Mouse (Mus musculus) heart, embryonic 11.5 days (tissue): ENCODE data around the gene Wbp2. TPM values are rescaled to one million over a fixed set of nuclear protein-coding genes. Genes with fewer than 3 reads are reported as not detected.

Experiments used
- ATAC-seq: fragments of 200-750 bp; cut with Nextera tagmentation; replicated peaks from 2 replicates; pipeline ENCODE4 v1.8.0; 2017; ENCODE audit warnings: moderate library complexity; ENCODE audit not compliant: insufficient number of reproducible peaks, low FRiP score, low TSS enrichment
- H3K27ac ChIP-seq: fragments of 300-500 bp; sonication (generic); 2 replicates; pipeline ENCODE4 v1.5.1; 2014; ENCODE audit warnings: mild to moderate bottlenecking, low read depth, low read length
- H3K27me3 ChIP-seq: fragments of 300-500 bp; sonication (generic); 2 replicates; pipeline ENCODE4 v1.6.1; 2014; ENCODE audit warnings: mild to moderate bottlenecking, low read length, mixed read lengths; ENCODE audit not compliant: control insufficient read depth, insufficient read depth
- H3K36me3 ChIP-seq: fragments of 300-500 bp; sonication (generic); 2 replicates; pipeline ENCODE4 v1.6.1; 2014; ENCODE audit warnings: mild to moderate bottlenecking, low read length, moderate library complexity, mixed read lengths; ENCODE audit not compliant: control insufficient read depth, insufficient read depth
- H3K4me1 ChIP-seq: fragments of 300-500 bp; sonication (generic); 2 replicates; pipeline ENCODE4 v1.6.1; 2014; ENCODE audit warnings: low read length; ENCODE audit not compliant: control insufficient read depth, insufficient read depth
- H3K4me2 ChIP-seq: fragments of 300-500 bp; sonication (generic); 2 replicates; pipeline ENCODE4 v1.6.1; 2014; ENCODE audit warnings: mild to moderate bottlenecking, moderate library complexity
- H3K4me3 ChIP-seq: fragments of 300-500 bp; sonication (generic); 2 replicates; pipeline ENCODE4 v1.5.1; 2014; ENCODE audit warnings: low read depth, low read length
- H3K9ac ChIP-seq: fragments of 300-500 bp; sonication (generic); 2 replicates; pipeline ENCODE4 v1.6.1; 2014; ENCODE audit warnings: mild to moderate bottlenecking, low read depth, low read length, moderate library complexity
- H3K9me3 ChIP-seq: fragments of 300-500 bp; sonication (generic); replicated peaks from 2 replicates; pipeline ENCODE4 v1.6.1; 2016; ENCODE audit warnings: low read length; ENCODE audit not compliant: control insufficient read depth
- WGBS: fragments of 180-500 bp; shearing (Covaris S2); extraction: QIAGEN DNeasy Blood & Tissue Kit; methylation state at CpG from one replicate; pipeline ENCODE4 v1.1.7; 2014; ENCODE audit not compliant: insufficient replicate concordance; 5-methylcytosine and 5-hydroxymethylcytosine counted together
- polyA plus RNA-seq: library from polyadenylated mRNA; unstranded; fragments of >200 nt; fragmentation: Nextera tagmentation; extraction: Ambion mirVana; gene quantifications from 2 replicates; pipeline ENCODE4 v1.2.1, GENCODE M21; 2014

Wbp2 gene
- polyA plus RNA-seq, 1 experiment from 2014 or later = 129 TPM

DNA sequence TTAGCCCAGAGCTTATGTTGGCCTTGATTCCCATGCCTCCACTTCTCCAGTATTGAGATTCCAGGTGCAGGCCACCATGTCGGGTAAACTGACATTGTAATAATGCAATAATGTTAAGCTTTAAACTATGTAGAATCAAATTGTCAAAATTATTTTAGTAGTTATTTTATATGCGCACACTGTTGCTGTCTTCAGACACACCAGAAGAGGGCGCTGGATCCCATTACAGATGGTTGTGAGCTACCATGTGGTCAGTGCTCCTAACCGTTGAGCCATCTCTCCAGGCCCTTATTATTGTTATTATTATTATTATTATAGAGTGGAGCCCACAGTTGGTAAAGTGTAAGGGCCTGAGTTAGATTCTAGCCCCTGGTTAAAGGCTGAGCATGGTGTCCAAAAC lies 24.3 kb upstream of the Wbp2 start:
- WGBS = 80% methylated on average over 4 of the region's 4 CpGs
- H3K4me2 ChIP-seq = no peak overlapping the region
- ATAC-seq = no peak
- no peaks in the 10 kb centered on the region for H3K9me3 ChIP-seq
- H3K9ac ChIP-seq = no peak overlapping the region
- peak overlapping the region; percentile 36; the same call in 1 of the 2 replicates for H3K27ac ChIP-seq
- H3K4me3 ChIP-seq = peak overlapping the region; percentile 71; the same call in 1 of the 2 replicates
- peaks cover 38% of the 10 kb centered on the region for H3K4me1 ChIP-seq
- H3K36me3 ChIP-seq = no peaks in the 10 kb centered on the region
- H3K27me3 ChIP-seq = peaks cover 21% of the 10 kb centered on the region

DNA sequence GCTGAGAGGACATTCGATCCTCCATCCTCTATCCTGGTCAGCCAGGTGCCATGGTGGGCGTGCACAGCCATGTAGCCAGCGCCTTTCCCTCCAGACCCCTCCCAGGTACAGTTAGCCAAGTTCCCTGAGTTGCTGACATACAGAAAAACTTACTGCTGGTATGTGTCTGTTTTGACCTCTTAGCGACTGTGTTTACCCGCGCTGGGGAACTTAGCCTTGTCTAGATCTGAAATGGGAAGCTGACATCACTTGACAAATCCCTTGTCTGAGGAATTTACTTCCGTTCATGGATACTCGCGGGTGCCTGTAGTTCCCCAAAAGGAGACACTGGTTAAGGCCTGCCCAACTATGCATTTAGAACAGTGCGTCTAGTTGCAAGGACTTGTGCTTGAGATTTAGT lies 23.7 kb upstream of the Wbp2 start:
- Histone ChIP-seq H3K4me1 (peaks cover 44% of the 10 kb centered on the region), H3K9me3 (no peaks in the 10 kb centered on the region), H3K9ac (peak overlapping the region; percentile 84), H3K4me3 (peak overlapping the region; percentile 71), H3K27ac (peak overlapping the region; percentile 79), H3K36me3 (no peaks in the 10 kb centered on the region), H3K27me3 (peaks cover 21% of the 10 kb centered on the region), H3K4me2 (peak overlapping the region; percentile 87)
- ATAC-seq = no peak
- 15% methylated on average over 10 of the region's 10 CpGs for WGBS

DNA sequence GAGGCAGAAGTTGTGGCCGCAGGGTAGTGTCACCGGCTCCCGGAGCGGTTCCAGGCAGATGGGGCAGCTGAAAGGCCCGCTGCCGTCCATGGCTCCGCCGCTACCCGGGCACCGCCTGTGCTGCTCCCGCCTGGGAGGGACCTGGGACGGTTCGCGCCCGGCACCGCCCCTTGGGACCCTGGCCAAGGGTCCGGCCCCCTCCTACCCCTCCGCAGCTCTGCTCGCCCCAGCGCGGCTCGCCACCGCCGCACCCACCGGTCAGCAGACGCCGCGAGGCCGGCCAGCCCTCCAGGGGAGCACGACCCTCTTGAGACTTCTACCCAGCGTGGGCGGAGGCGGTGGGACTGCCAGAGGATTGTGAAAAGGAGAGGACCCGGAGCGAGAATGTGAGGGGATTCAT lies 23.3 kb upstream of the Wbp2 start:
- peak; percentile 76 for ATAC-seq
- Histone ChIP-seq H3K4me3 (peak overlapping the region; percentile 71), H3K27me3 (peaks cover 21% of the 10 kb centered on the region), H3K27ac (peak overlapping the region; percentile 79), H3K9ac (peak overlapping the region; percentile 84), H3K9me3 (no peaks in the 10 kb centered on the region), H3K4me1 (peaks cover 45% of the 10 kb centered on the region), H3K36me3 (no peaks in the 10 kb centered on the region), H3K4me2 (peak overlapping the region; percentile 87)
- WGBS = 1% methylated on average over 35 of the region's 35 CpGs

DNA sequence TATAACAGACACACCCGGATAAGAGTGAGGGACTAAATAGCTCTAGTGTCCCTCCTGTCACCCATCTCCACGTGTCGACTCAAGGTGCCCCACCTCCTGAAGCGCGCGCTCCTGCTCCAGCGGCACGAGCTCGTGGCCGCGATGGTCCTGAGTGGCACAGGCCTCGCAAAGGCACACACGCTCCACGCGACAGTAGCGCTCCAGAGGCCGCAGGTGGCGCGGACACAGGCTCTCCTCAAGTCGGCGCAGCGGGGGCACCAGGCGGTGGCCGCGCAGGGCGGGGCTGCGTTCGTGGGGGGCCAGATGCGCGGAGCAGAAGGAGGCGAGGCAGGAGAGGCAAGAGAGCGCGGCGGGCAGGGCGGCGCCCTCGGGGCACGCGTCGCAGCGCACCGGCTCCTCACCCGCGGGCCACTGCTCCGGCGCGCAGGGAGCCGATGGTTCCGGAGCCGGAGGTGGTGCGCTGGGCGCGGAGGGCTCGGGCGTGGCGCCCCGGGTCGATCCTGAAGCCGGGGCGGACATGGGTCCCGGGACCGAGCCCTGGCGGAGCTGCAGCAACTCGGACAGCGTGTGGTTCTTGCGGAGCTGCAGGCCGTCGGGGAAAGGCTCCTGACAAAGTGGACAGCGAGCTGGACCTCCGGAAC lies 22.8 kb upstream of the Wbp2 start:
- peak overlapping the region; percentile 84 for H3K9ac ChIP-seq
- peaks cover 21% of the 10 kb centered on the region for H3K27me3 ChIP-seq
- no peaks in the 10 kb centered on the region for H3K36me3 ChIP-seq
- ATAC-seq = no peak
- peak overlapping the region; percentile 79 for H3K27ac ChIP-seq
- H3K9me3 ChIP-seq = no peaks in the 10 kb centered on the region
- peak overlapping the region; percentile 87 for H3K4me2 ChIP-seq
- WGBS = 2% methylated on average over 69 of the region's 70 CpGs
- H3K4me3 ChIP-seq = peak overlapping the region; percentile 71
- H3K4me1 ChIP-seq = peaks cover 49% of the 10 kb centered on the region

DNA sequence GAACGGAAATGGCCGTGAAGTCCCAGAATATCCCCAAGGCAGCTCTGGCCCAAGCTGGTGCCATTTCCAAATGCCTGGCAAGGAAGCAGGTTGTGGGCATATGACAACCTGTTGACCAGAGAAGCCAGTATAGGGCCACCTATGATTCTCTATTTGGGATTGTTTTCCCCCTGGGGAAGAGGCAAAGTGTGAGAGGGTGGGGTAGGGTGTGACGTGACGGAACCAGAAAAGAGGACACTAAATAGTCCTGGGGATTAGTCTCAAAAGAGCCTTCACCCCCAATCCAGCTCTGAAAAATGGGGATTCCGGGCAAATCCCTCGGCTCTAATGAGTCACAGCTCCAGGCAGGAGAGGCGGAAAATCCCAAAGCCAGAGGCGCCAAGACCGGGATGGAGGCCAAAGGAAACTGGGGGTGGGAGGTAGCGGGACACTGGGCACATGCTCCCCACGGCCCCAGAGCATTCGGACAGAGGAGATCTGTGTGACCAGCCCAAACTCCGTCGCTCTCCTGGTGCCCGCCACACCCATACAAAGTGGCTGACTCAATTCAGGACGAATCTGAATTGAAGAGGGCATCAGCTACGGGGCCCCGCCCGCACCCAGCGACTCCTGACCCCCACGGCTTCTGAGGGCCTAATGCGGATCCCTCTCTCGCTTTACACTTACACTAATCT lies 21.8 kb upstream of the Wbp2 start:
- peak overlapping the region; percentile 84 for H3K9ac ChIP-seq
- 9% methylated on average over 23 of the region's 23 CpGs for WGBS
- peaks cover 59% of the 10 kb centered on the region for H3K4me1 ChIP-seq
- peak overlapping the region; percentile 71 for H3K4me3 ChIP-seq
- peaks cover 21% of the 10 kb centered on the region for H3K27me3 ChIP-seq
- ATAC-seq = no peak
- no peaks in the 10 kb centered on the region for H3K9me3 ChIP-seq
- H3K4me2 ChIP-seq = peak overlapping the region; percentile 87
- no peaks in the 10 kb centered on the region for H3K36me3 ChIP-seq
- peak overlapping the region; percentile 79; the same call in 1 of the 2 replicates for H3K27ac ChIP-seq

DNA sequence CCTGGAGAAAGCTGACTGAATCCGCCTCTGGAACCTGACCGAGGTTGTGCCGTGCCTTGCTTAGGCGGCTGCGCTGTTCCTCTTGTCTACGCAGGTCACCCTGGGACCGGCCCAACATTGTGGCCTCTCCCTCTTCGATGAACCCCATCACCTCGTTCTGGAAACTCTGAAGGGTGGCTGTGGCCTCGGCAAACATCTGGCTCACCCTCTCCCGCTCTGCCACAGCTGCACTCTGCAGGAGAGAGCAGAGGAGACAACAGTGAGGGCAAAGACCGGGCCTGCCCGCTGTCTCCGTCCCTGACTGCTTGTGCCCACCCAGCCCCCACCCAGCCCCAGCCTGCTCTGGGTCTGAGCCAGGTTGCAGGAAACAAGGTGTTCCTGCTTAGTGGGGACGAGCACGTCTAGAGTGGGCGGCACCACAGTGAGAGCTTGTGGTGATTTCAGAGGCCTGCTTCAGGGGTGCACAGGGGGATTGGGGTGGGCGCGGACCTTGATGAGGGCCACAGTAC lies 21.0 kb upstream of the Wbp2 start:
- H3K9ac ChIP-seq = peak overlapping the region; percentile 84
- peaks cover 66% of the 10 kb centered on the region for H3K4me1 ChIP-seq
- ATAC-seq = no peak
- no peak overlapping the region for H3K27ac ChIP-seq
- peak overlapping the region; percentile 87 for H3K4me2 ChIP-seq
- 19% methylated on average over 19 of the region's 19 CpGs for WGBS
- H3K9me3 ChIP-seq = no peaks in the 10 kb centered on the region
- peak overlapping the region; percentile 71 for H3K4me3 ChIP-seq
- peaks cover 21% of the 10 kb centered on the region for H3K27me3 ChIP-seq
- no peaks in the 10 kb centered on the region for H3K36me3 ChIP-seq

DNA sequence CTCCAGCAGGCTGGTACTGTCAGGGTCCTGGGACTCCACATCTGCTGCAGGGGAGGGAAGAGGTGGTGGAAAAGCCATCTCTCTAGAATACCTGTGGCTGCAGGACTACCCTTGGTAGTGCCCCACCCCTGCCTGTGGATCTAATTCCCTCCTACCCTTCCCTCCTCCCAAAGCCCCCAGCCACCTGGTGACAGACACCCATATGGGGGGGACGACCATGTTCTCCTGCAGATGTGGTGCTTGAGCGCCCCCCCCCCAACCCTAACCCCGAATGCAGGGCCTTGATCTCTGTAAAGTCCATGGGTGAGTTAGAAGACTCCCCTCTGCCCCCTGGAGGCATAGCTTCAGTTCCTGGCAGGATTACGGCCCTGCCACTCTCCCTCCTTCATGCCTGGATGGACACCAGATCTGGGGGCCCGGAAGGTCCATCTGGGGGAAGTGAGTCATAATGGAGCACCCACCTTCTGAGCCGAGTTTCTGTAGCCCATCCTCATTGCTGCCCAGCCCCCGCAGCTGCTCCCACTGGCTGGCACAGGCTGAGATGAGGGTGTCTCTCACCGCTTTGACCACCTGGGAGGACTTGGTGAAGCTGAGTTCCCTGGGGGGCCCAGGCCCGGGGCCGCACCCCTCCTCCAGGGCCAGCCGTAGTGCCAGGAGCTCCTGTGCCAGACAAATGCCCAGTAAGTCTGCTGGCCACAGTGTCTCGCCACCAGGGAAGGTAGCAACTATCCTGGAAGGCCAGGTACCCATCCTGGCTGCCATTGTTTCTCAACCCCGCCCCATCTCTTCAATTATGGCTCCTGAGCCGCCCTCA lies 20.4 kb upstream of the Wbp2 start:
- Histone ChIP-seq H3K4me3 (peak overlapping the region; percentile 71; the same call in 1 of the 2 replicates), H3K4me2 (peak overlapping the region; percentile 87), H3K27ac (0 out of 2 replicates have a peak overlapping the region, but pooled peaks have one; percentile 5), H3K4me1 (peaks cover 69% of the 10 kb centered on the region), H3K27me3 (peaks cover 21% of the 10 kb centered on the region), H3K9me3 (no peaks in the 10 kb centered on the region), H3K9ac (peak overlapping the region; percentile 84; the same call in 1 of the 2 replicates), H3K36me3 (no peaks in the 10 kb centered on the region)
- 27% methylated on average over 14 of the region's 14 CpGs for WGBS
- ATAC-seq = no peak
